ENCODE assay signal across 8 mouse cellular contexts in genomic region chr2:156841028-156841840, GRCm38 (mm10). TPM values are rescaled to one million over a fixed set of nuclear protein-coding genes. Genes with fewer than 3 reads are reported as not detected.
DNase-seq lines count a peak whose midpoint lies in the region; ATAC-seq and TF ChIP-seq lines count a peak whose summit lies in the region.

No protein-coding gene starts in this region.

- in situ Hi-C loops in CH12.LX (cut with MboI; ENCODE audit: low pct_ligation_motif_present, low pct_unique_long_range_greater_than_20kb, low sequenced_read_pairs): no loop called here

- intact Hi-C loops in left cerebral cortex, postnatal 25 days (cut with DNase I): no loop called here

- H3K4me2 ChIP-seq in CH12.LX (ENCODE audit: insufficient read depth, low read depth, poor library complexity, severe bottlenecking): peak overlapping the region; percentile 55
- peak overlapping the region; percentile 96 for H3K4me2 ChIP-seq in forebrain, postnatal 0 days (ENCODE audit: low read depth)
- H3K4me2 ChIP-seq in hindbrain, embryonic 15.5 days: peak overlapping the region; percentile 98

- peaks cover 18% of the 10 kb centered on the region; the same call in 1 of the 2 replicates for H3K79me2 ChIP-seq in CH12.LX (replicated peaks; ENCODE audit: control insufficient read depth, extremely low read depth, insufficient read depth, poor library complexity, severe bottlenecking)

- peak overlapping the region; percentile 61 to 80 (median 79) for H3K4me3 ChIP-seq in CH12.LX (replicated peaks in 1 of 3; ENCODE audit: low read depth in 2 of 3, low read length in 2 of 3, poor library complexity in 1 of 3)
- H3K4me3 ChIP-seq in forebrain, postnatal 0 days (ENCODE audit: low read depth, low read length): peak overlapping the region; percentile 59
- H3K4me3 ChIP-seq in hindbrain, embryonic 15.5 days: peak overlapping the region; percentile 66

- H3K4me1 ChIP-seq in CH12.LX (ENCODE audit: control insufficient read depth in 1 of 2, insufficient read depth in 2 of 2): peaks cover 4 to 40% of the 10 kb centered on the region in 2 experiments
- no peaks in the 10 kb centered on the region for H3K4me1 ChIP-seq in forebrain, postnatal 0 days (ENCODE audit: insufficient read depth)
- peaks cover 58% of the 10 kb centered on the region for H3K4me1 ChIP-seq in hindbrain, embryonic 15.5 days (replicated peaks)

- H3K9me3 ChIP-seq in CH12.LX (replicated peaks; ENCODE audit: low read length): no peaks in the 10 kb centered on the region
- H3K9me3 ChIP-seq in forebrain, postnatal 0 days (ENCODE audit: low read length): no peaks in the 10 kb centered on the region
- no peaks in the 10 kb centered on the region for H3K9me3 ChIP-seq in hindbrain, embryonic 15.5 days

- under 1% methylated on average over 40 of the region's 42 CpGs for WGBS in forebrain, postnatal 0 days
- WGBS in hindbrain, embryonic 15.5 days: under 1% methylated on average over 38 of the region's 42 CpGs

- peaks cover 0 to 35% of the 10 kb centered on the region in 2 experiments for H3K36me3 ChIP-seq in CH12.LX (replicated peaks in 1 of 2; ENCODE audit: control insufficient read depth in 1 of 2, insufficient read depth in 1 of 2, low read length in 1 of 2)
- H3K36me3 ChIP-seq in forebrain, postnatal 0 days (ENCODE audit: insufficient read depth): no peaks in the 10 kb centered on the region
- H3K36me3 ChIP-seq in hindbrain, embryonic 15.5 days: no peaks in the 10 kb centered on the region

- peak; percentile 57 for ATAC-seq in forebrain, postnatal 0 days
- peak; percentile 27; the same call in 1 of the 2 replicates for ATAC-seq in hindbrain, embryonic 15.5 days (ENCODE audit: low FRiP score, low read depth)
- peak; percentile 38 for ATAC-seq in megakaryocyte progenitor cell, adult 5-6 weeks (replicated peaks; ENCODE audit: poor library complexity)

- TF ChIP-seq POLR2A in CH12.LX (IDR thresholded peaks at IDR 0.05; ENCODE audit: low read depth, low read length): no peak; the same call in 1 of the 2 replicates

- TF ChIP-seq RAD21 in CH12.LX (IDR thresholded peaks at IDR 0.05; ENCODE audit: low read depth, low read length): no peak

- H3K27me3 ChIP-seq in CH12.LX (replicated peaks): no peaks in the 10 kb centered on the region
- H3K27me3 ChIP-seq in forebrain, postnatal 0 days (ENCODE audit: insufficient read depth, low read length): no peaks in the 10 kb centered on the region
- H3K27me3 ChIP-seq in hindbrain, embryonic 15.5 days: peaks cover 15% of the 10 kb centered on the region

- dilution Hi-C loops in CH12.LX (cut with MboI; ENCODE audit: extremely low pct_ligation_motif_present, extremely low pct_unique_long_range_greater_than_20kb, low sequenced_read_pairs): no loop called here

- DNase-seq in CH12.LX (ENCODE audit: extremely low read depth): no peak
- DNase-seq in adrenal gland, postnatal 14 days: peak; percentile 82
- DNase-seq in forebrain, postnatal 0 days: peak; percentile 54
- DNase-seq in left cerebral cortex, postnatal 25 days (ENCODE audit: low spot score in 2 of 2): peak; percentile 14 to 73
- peak; percentile 53 for DNase-seq in right cerebral cortex, postnatal 25 days
- no peak for DNase-seq in cerebellum, adult 9-11 months

- H3K9ac ChIP-seq in CH12.LX (ENCODE audit: insufficient read depth, low read depth): peak overlapping the region; percentile 65
- H3K9ac ChIP-seq in forebrain, postnatal 0 days: peak overlapping the region; percentile 51
- H3K9ac ChIP-seq in hindbrain, embryonic 15.5 days: peak overlapping the region; percentile 56

- TF ChIP-seq CTCF in CH12.LX (conservative IDR thresholded peaks at IDR 0.05 in 1 of 2, IDR thresholded peaks at IDR 0.05 in 1 of 2; ENCODE audit: low read depth in 2 of 2, low read length in 2 of 2): no peak
- no peak for TF ChIP-seq CTCF in forebrain, postnatal 0 days (IDR thresholded peaks at IDR 0.05; ENCODE audit: low read depth)

- no peak overlapping the region for H3K27ac ChIP-seq in CH12.LX (ENCODE audit: insufficient read depth, low read depth)
- peak overlapping the region; percentile 24 for H3K27ac ChIP-seq in forebrain, postnatal 0 days (ENCODE audit: low read depth, low read length)
- H3K27ac ChIP-seq in hindbrain, embryonic 15.5 days (replicated peaks): peak overlapping the region; percentile 82

- TF ChIP-seq EP300 in CH12.LX (IDR thresholded peaks at IDR 0.05; ENCODE audit: low read length): no peak

TF ChIP-seq in CH12.LX, 34 proteins besides CTCF, POLR2A, EP300 and RAD21 (continues in another document):
- TF ChIP-seq MAFK (IDR thresholded peaks at IDR 0.05; ENCODE audit: insufficient replicate concordance, low read length) (no peak), UBTF (IDR thresholded peaks at IDR 0.05; ENCODE audit: low read depth, low read length) (0 out of 2 replicates have a peak, but pooled peaks have one; percentile 26), ZNF384 (IDR thresholded peaks at IDR 0.05; ENCODE audit: low read depth, low read length) (no peak), ZMIZ1 (IDR thresholded peaks at IDR 0.05; ENCODE audit: low read depth, low read length) (no peak), NRF1 (IDR thresholded peaks at IDR 0.05; ENCODE audit: low read depth, low read length) (no peak), HCFC1 (IDR thresholded peaks at IDR 0.05; ENCODE audit: low read depth, low read length) (no peak), E2F4 (IDR thresholded peaks at IDR 0.05; ENCODE audit: insufficient replicate concordance, low read depth, low read length) (no peak), KAT2A (IDR thresholded peaks at IDR 0.05; ENCODE audit: insufficient replicate concordance, low read length) (no peak), JUND (conservative IDR thresholded peaks at IDR 0.05; ENCODE audit: low read depth, low read length) (no peak), MAZ (IDR thresholded peaks at IDR 0.05; ENCODE audit: low read depth, low read length) (no peak), MAX (IDR thresholded peaks at IDR 0.05; ENCODE audit: low read length) (peak; percentile 59), ETS1 (conservative IDR thresholded peaks at IDR 0.05; ENCODE audit: low read depth, low read length) (no peak), PAX5 (IDR thresholded peaks at IDR 0.05; ENCODE audit: low read length) (no peak), POLR2AphosphoS2 (IDR thresholded peaks at IDR 0.05; ENCODE audit: low read depth, low read length) (no peak), MEF2A (IDR thresholded peaks at IDR 0.05; ENCODE audit: borderline replicate concordance, low read depth, low read length) (no peak), RCOR1 (conservative IDR thresholded peaks at IDR 0.05; ENCODE audit: low read depth, low read length) (no peak), SIN3A (IDR thresholded peaks at IDR 0.05; ENCODE audit: low read length) (peak; percentile 9; the same call in 1 of the 2 replicates), CHD2 (IDR thresholded peaks at IDR 0.05; ENCODE audit: low read length) (no peak)

RNA-seq across cellular contexts. Expression of gene Tgif2, which starts 1.4 kb away (rescaled TPM):
- total RNA-seq in CH12.LX (2012; rRNA removed) (10.4 and 12.2 TPM in 2 replicates), CH12.LX (2014; rRNA removed) (10.3 TPM in 2 replicates)
- 11.1 and 11.3 TPM in 2 replicates for polyA plus RNA-seq in CH12.LX (2012; ENCODE audit: insufficient read length, low read depth)
- total RNA-seq in adrenal gland, postnatal 14 days (2021): 6.9 and 7.7 TPM in 2 replicates
- total RNA-seq in forebrain, postnatal 0 days (2014; rRNA removed): 13.1 and 13.7 TPM in 2 replicates
- polyA plus RNA-seq in forebrain, postnatal 0 days (2015; fragmentation: Nextera tagmentation; extraction: Ambion mirVana): 8.7 and 9.3 TPM in 2 replicates
- polyA plus RNA-seq in hindbrain, embryonic 15.5 days (2015; fragmentation: Nextera tagmentation; extraction: Ambion mirVana): 21.3 and 22.6 TPM in 2 replicates
- 1 to 10 TPM in 1 of 2 experiments, under 1 TPM in 1; 0.69 to 1.0 TPM for total RNA-seq in left cerebral cortex, postnatal 25 days (2021)
- total RNA-seq in megakaryocyte progenitor cell, adult 5-6 weeks (2015): 7.2 and 7.9 TPM in 2 replicates
- 10.7 and 12.5 TPM in 2 replicates for total RNA-seq in megakaryocyte progenitor cell, adult 5-6 weeks (2017)

RNA-seq across cellular contexts. Expression of gene 4930518I15Rik, which starts 16.5 kb away (rescaled TPM):
- total RNA-seq in CH12.LX (2012; rRNA removed) (0.63 and 0.72 TPM in 2 replicates), CH12.LX (2014; rRNA removed) (0.35 and 0.51 TPM in 2 replicates)
- polyA plus RNA-seq in CH12.LX (2012; ENCODE audit: insufficient read length, low read depth): 0.30 and 0.81 TPM in 2 replicates
- total RNA-seq in adrenal gland, postnatal 14 days (2021): 2.8 and 4.1 TPM in 2 replicates
- 1.00 and 2.5 TPM in 2 replicates for total RNA-seq in forebrain, postnatal 0 days (2014; rRNA removed)
- polyA plus RNA-seq in forebrain, postnatal 0 days (2015; fragmentation: Nextera tagmentation; extraction: Ambion mirVana): 1.3 and 2.1 TPM in 2 replicates
- polyA plus RNA-seq in hindbrain, embryonic 15.5 days (2015; fragmentation: Nextera tagmentation; extraction: Ambion mirVana): 9.1 TPM in 2 replicates
- 1 to 10 TPM; 1.5 to 2.1 TPM for total RNA-seq in left cerebral cortex, postnatal 25 days (2021)
- total RNA-seq in megakaryocyte progenitor cell, adult 5-6 weeks (2015): 0.42 and 3.0 TPM in 2 replicates
- 1.2 TPM in 1 of 2 replicates, not detected in the other for total RNA-seq in megakaryocyte progenitor cell, adult 5-6 weeks (2017)

RNA-seq across cellular contexts. Expression of gene Rab5if, which starts 21.7 kb away (rescaled TPM):
- total RNA-seq in CH12.LX (2012; rRNA removed) (111 and 146 TPM in 2 replicates), CH12.LX (2014; rRNA removed) (182 and 186 TPM in 2 replicates)
- polyA plus RNA-seq in CH12.LX (2012; ENCODE audit: insufficient read length, low read depth): 174 and 205 TPM in 2 replicates
- total RNA-seq in adrenal gland, postnatal 14 days (2021): 269 and 294 TPM in 2 replicates
- total RNA-seq in forebrain, postnatal 0 days (2014; rRNA removed): 123 TPM in 2 replicates
- 154 and 169 TPM in 2 replicates for polyA plus RNA-seq in forebrain, postnatal 0 days (2015; fragmentation: Nextera tagmentation; extraction: Ambion mirVana)
- polyA plus RNA-seq in hindbrain, embryonic 15.5 days (2015; fragmentation: Nextera tagmentation; extraction: Ambion mirVana): 145 and 148 TPM in 2 replicates
- total RNA-seq in left cerebral cortex, postnatal 25 days (2021): 100 to 1,000 TPM; 104 to 105 TPM
- total RNA-seq in megakaryocyte progenitor cell, adult 5-6 weeks (2015): 377 and 404 TPM in 2 replicates
- total RNA-seq in megakaryocyte progenitor cell, adult 5-6 weeks (2017): 204 and 210 TPM in 2 replicates

RNA-seq across cellular contexts. Expression of gene Sla2, which starts 45.8 kb away (rescaled TPM):
- total RNA-seq in CH12.LX (2012; rRNA removed) (3.2 and 3.8 TPM in 2 replicates), CH12.LX (2014; rRNA removed) (0.49 and 1.1 TPM in 2 replicates)
- 1.4 and 1.9 TPM in 2 replicates for polyA plus RNA-seq in CH12.LX (2012; ENCODE audit: insufficient read length, low read depth)
- total RNA-seq in adrenal gland, postnatal 14 days (2021): 0.26 and 1.2 TPM in 2 replicates
- total RNA-seq in forebrain, postnatal 0 days (2014; rRNA removed): not detected in 2 replicates
- 0.14 and 0.19 TPM in 2 replicates for polyA plus RNA-seq in forebrain, postnatal 0 days (2015; fragmentation: Nextera tagmentation; extraction: Ambion mirVana)
- polyA plus RNA-seq in hindbrain, embryonic 15.5 days (2015; fragmentation: Nextera tagmentation; extraction: Ambion mirVana): 0.17 TPM in 1 of 2 replicates, not detected in the other
- under 1 TPM; 0.39 to 0.55 TPM for total RNA-seq in left cerebral cortex, postnatal 25 days (2021)
- 0.10 and 0.57 TPM in 2 replicates for total RNA-seq in megakaryocyte progenitor cell, adult 5-6 weeks (2015)
- total RNA-seq in megakaryocyte progenitor cell, adult 5-6 weeks (2017): 0.37 and 0.92 TPM in 2 replicates

Comparison
In these comparisons a context has a peak if more than half of its experiments do, and no peak if none do; other contexts are left out.
1. DNase-seq: peak in adrenal gland, postnatal 14 days (single experiment), forebrain, postnatal 0 days (single experiment), left cerebral cortex, postnatal 25 days (2 of 2) and right cerebral cortex, postnatal 25 days (single experiment); none in CH12.LX (single experiment) and cerebellum, adult 9-11 months (single experiment).
2. Peak in every context shown above with its lines, with median percentiles within 50 percentile points of each other: H3K4me2 ChIP-seq, H3K4me3 ChIP-seq, H3K9ac ChIP-seq and ATAC-seq.